Mouse (Mus musculus) CH12.LX (cell line): Measurements from ENCODE around the gene Fxyd2. TPM values are rescaled to one million over a fixed set of nuclear protein-coding genes. Genes with fewer than 3 reads are reported as not detected.

ENCODE experiments used
- DNase-seq: peaks from one replicate; pipeline ENCODE4 v3.0.0-alpha.2; 2013; ENCODE audit errors: extremely low read depth
- H3K27ac ChIP-seq: 2 replicates; pipeline ENCODE4 v1.5.1; 2012; ENCODE audit warnings: low read depth, mild to moderate bottlenecking, control low read depth, moderate library complexity; ENCODE audit not compliant: insufficient read depth
- H3K27me3 ChIP-seq: replicated peaks from 2 replicates; pipeline ENCODE3; 2012; ENCODE audit warnings: inconsistent platforms
- H3K36me3 ChIP-seq, 2 experiments: replicated peaks in 1 of 2; 2 replicates each; pipeline versions ENCODE3 to v1.6.1; 2012; ENCODE audit warnings: inconsistent platforms in 1 of 2, low read length in 1 of 2, mild to moderate bottlenecking in 1 of 2, mixed read lengths in 1 of 2, moderate library complexity in 1 of 2; ENCODE audit not compliant: control insufficient read depth in 1 of 2, insufficient read depth in 1 of 2
- H3K4me1 ChIP-seq, 2 experiments: 2 replicates each; pipeline ENCODE4 v1.6.1; 2012; ENCODE audit warnings: inconsistent platforms in 1 of 2, moderate library complexity in 1 of 2; ENCODE audit not compliant: insufficient read depth in 2 of 2, control insufficient read depth in 1 of 2
- H3K4me2 ChIP-seq: 2 replicates; pipeline ENCODE4 v1.6.1; 2012; ENCODE audit warnings: low read depth, mild to moderate bottlenecking, control low read depth; ENCODE audit not compliant: poor library complexity, insufficient read depth, severe bottlenecking
- H3K4me3 ChIP-seq, 3 experiments: fragments of 150-350 bp in 1 of 3; sonication (generic) in 1 of 3; replicated peaks in 1 of 3; 2 replicates each; pipeline versions ENCODE3 to v1.5.1; 2011 to 2012; ENCODE audit warnings: low read depth in 2 of 3, low read length in 2 of 3, mild to moderate bottlenecking in 2 of 3, moderate library complexity in 2 of 3, control low read depth in 1 of 3, improper control_type of control experiment in 1 of 3, inconsistent platforms in 1 of 3, mixed read lengths in 1 of 3; ENCODE audit not compliant: poor library complexity in 1 of 3
- H3K79me2 ChIP-seq: replicated peaks from 2 replicates; pipeline ENCODE4 v1.6.1; 2012; ENCODE audit warnings: mild to moderate bottlenecking, moderate library complexity; ENCODE audit not compliant: control insufficient read depth, poor library complexity, insufficient read depth, severe bottlenecking; ENCODE audit errors: extremely low read depth
- H3K9ac ChIP-seq: 2 replicates; pipeline ENCODE4 v1.6.1; 2012; ENCODE audit warnings: low read depth, mild to moderate bottlenecking, control low read depth, moderate library complexity; ENCODE audit not compliant: insufficient read depth
- H3K9me3 ChIP-seq: replicated peaks from 2 replicates; pipeline ENCODE3; 2012; ENCODE audit warnings: low read length, inconsistent platforms, mixed read lengths
- BHLHE40 ChIP-seq: IDR thresholded peaks from 2 replicates; pipeline ENCODE4 v1.6.1; 2011; ENCODE audit warnings: mild to moderate bottlenecking, low read depth, low read length, improper control_type of control experiment
- CHD1 ChIP-seq: IDR thresholded peaks from 2 replicates; pipeline ENCODE4 v1.6.1; 2012; ENCODE audit warnings: low read depth, low read length, improper control_type of control experiment, inconsistent platforms
- CHD2 ChIP-seq: IDR thresholded peaks from 2 replicates; pipeline ENCODE4 v1.6.1; 2011; ENCODE audit warnings: low read length, improper control_type of control experiment
- CTCF ChIP-seq, 2 experiments: IDR thresholded peaks in 1 of 2; conservative IDR thresholded peaks in 1 of 2; 2 replicates each; pipeline ENCODE4 v1.5.1; 2011 to 2012; ENCODE audit warnings: low read depth in 2 of 2, low read length in 2 of 2, improper control_type of control experiment in 1 of 2, inconsistent platforms in 1 of 2, mild to moderate bottlenecking in 1 of 2, moderate library complexity in 1 of 2
- E2F4 ChIP-seq: IDR thresholded peaks from 2 replicates; pipeline ENCODE4 v1.6.1; 2011; ENCODE audit warnings: low read depth, low read length, improper control_type of control experiment; ENCODE audit not compliant: insufficient replicate concordance
- ELF1 ChIP-seq: IDR thresholded peaks from 2 replicates; pipeline ENCODE4 v1.6.1; 2014; ENCODE audit warnings: low read depth, mild to moderate bottlenecking, inconsistent platforms, low read length, improper control_type of control experiment
- EP300 ChIP-seq: IDR thresholded peaks from 2 replicates; pipeline ENCODE4 v1.6.1; 2011; ENCODE audit warnings: low read length, improper control_type of control experiment
- GABPA ChIP-seq: IDR thresholded peaks from 2 replicates; pipeline ENCODE4 v1.6.1; 2012; ENCODE audit warnings: low read depth, low read length, improper control_type of control experiment, inconsistent platforms; ENCODE audit not compliant: insufficient replicate concordance
- HCFC1 ChIP-seq: IDR thresholded peaks from 2 replicates; pipeline ENCODE4 v1.6.1; 2012; ENCODE audit warnings: low read depth, mild to moderate bottlenecking, inconsistent platforms, low read length, improper control_type of control experiment
- JUND ChIP-seq: conservative IDR thresholded peaks from 2 replicates; pipeline ENCODE4 v1.6.1; 2011; ENCODE audit warnings: low read depth, low read length, improper control_type of control experiment
- KAT2A ChIP-seq: IDR thresholded peaks from 2 replicates; pipeline ENCODE4 v1.6.1; 2012; ENCODE audit warnings: low read length, improper control_type of control experiment, inconsistent platforms; ENCODE audit not compliant: insufficient replicate concordance
- MAX ChIP-seq: IDR thresholded peaks from 2 replicates; pipeline ENCODE4 v1.6.1; 2011; ENCODE audit warnings: low read length, improper control_type of control experiment
- MYC ChIP-seq: IDR thresholded peaks from 2 replicates; pipeline ENCODE4 v1.6.1; 2011; ENCODE audit warnings: low read depth, mild to moderate bottlenecking, improper control_type of control experiment, low read length
- NELFE ChIP-seq: IDR thresholded peaks from 2 replicates; pipeline ENCODE4 v1.6.1; 2011; ENCODE audit warnings: low read depth, low read length, improper control_type of control experiment
- PAX5 ChIP-seq: IDR thresholded peaks from 2 replicates; pipeline ENCODE4 v1.6.1; 2012; ENCODE audit warnings: low read length, inconsistent platforms, mixed read lengths
- SIN3A ChIP-seq: IDR thresholded peaks from 2 replicates; pipeline ENCODE4 v1.6.1; 2012; ENCODE audit warnings: low read length, improper control_type of control experiment, inconsistent platforms
- SMC3 ChIP-seq: IDR thresholded peaks from 2 replicates; pipeline ENCODE4 v1.6.1; 2011; ENCODE audit warnings: low read depth, low read length, improper control_type of control experiment
- TCF12 ChIP-seq: IDR thresholded peaks from 2 replicates; pipeline ENCODE4 v1.6.1; 2014; ENCODE audit warnings: low read depth, mild to moderate bottlenecking, inconsistent platforms, low read length, improper control_type of control experiment
- ZC3H11A ChIP-seq: IDR thresholded peaks from 2 replicates; pipeline ENCODE4 v1.6.1; 2012; ENCODE audit warnings: low read depth, mild to moderate bottlenecking, inconsistent platforms, low read length, improper control_type of control experiment
- ZKSCAN1 ChIP-seq: IDR thresholded peaks from 2 replicates; pipeline ENCODE4 v1.6.1; 2012; ENCODE audit warnings: low read depth, inconsistent platforms, low read length, improper control_type of control experiment, borderline replicate concordance
- ZMIZ1 ChIP-seq: IDR thresholded peaks from 2 replicates; pipeline ENCODE4 v1.6.1; 2012; ENCODE audit warnings: low read depth, mild to moderate bottlenecking, inconsistent platforms, low read length, improper control_type of control experiment
- ZNF384 ChIP-seq: IDR thresholded peaks from 2 replicates; pipeline ENCODE4 v1.6.1; 2012; ENCODE audit warnings: low read depth, low read length, improper control_type of control experiment, inconsistent platforms
- dilution Hi-C: fragments of 300-500 bp; cut with MboI; formaldehyde crosslinking; loops from 2 replicates; pipeline ENCODE4 v1.14.3; 2020; ENCODE audit warnings: low sequenced_read_pairs; ENCODE audit not compliant: extremely low pct_unique_long_range_greater_than_20kb, extremely low pct_ligation_motif_present
- in situ Hi-C: fragments of 300-500 bp; cut with MboI; formaldehyde crosslinking; loops from 3 replicates; pipeline ENCODE4 v1.14.3; 2019; ENCODE audit warnings: low sequenced_read_pairs, low pct_ligation_motif_present, low pct_unique_long_range_greater_than_20kb, mixed read lengths
- polyA plus RNA-seq: library from polyadenylated mRNA; unstranded; fragments of >175 nt; gene quantifications from 2 replicates; pipeline ENCODE4 v1.2.1, GENCODE M21; 2012; ENCODE audit warnings: low read depth; ENCODE audit not compliant: insufficient read length
- total RNA-seq, 2 experiments: library from RNA; depleted of rRNA; stranded (reverse); fragments of 300-350 nt in 1 of 2; fragments of >200 nt in 1 of 2; gene quantifications; 2 replicates each; pipeline ENCODE4 v1.2.3; 2012 to 2014

Fxyd2 gene
- total and polyA plus RNA-seq, 3 experiments = not detected

GRCm38 (mm10) chr9:45367716-45368115 is 31.8 kb upstream of the Fxyd2 start:
- dilution Hi-C loops = no loop called here
- TF ChIP-seq E2F4 (no peak), GABPA (no peak), ZNF384 (no peak), PAX5 (no peak), ZKSCAN1 (no peak), TCF12 (no peak), KAT2A (no peak), SMC3 (no peak), HCFC1 (no peak), MYC (no peak), ZMIZ1 (no peak), CHD2 (no peak), CTCF (conservative IDR thresholded peaks at IDR 0.05 in 1 of 2, IDR thresholded peaks at IDR 0.05 in 1 of 2; ENCODE audit: low read depth in 2 of 2, low read length in 2 of 2) (no peak), MAX (no peak), CHD1 (no peak), EP300 (no peak), ZC3H11A (no peak), SIN3A (no peak), BHLHE40 (no peak)
- H3K4me1 ChIP-seq = no peaks in the 10 kb centered on the region

GRCm38 (mm10) chr9:45368341-45368901 is 31.0 kb upstream of the Fxyd2 start:
- Histone ChIP-seq H3K27me3 (peaks cover 77% of the 10 kb centered on the region), H3K4me2 (no peak overlapping the region), H3K79me2 (no peaks in the 10 kb centered on the region), H3K27ac (no peak overlapping the region), H3K4me1 (no peaks in the 10 kb centered on the region), H3K36me3 (no peaks in the 10 kb centered on the region), H3K9ac (no peak overlapping the region), H3K4me3 (no peak overlapping the region), H3K9me3 (peaks cover 4% of the 10 kb centered on the region)
- in situ Hi-C loops = no loop called here
- dilution Hi-C loops = no loop called here
- TF ChIP-seq JUND (no peak), NELFE (no peak), ELF1 (no peak), GABPA (no peak), EP300 (no peak)
- TF ChIP-seq, all 38 proteins: peak for 0
- DNase-seq = no peak

More at GRCm38 (mm10) chr9:45367716-45368115, 31.8 kb upstream of the Fxyd2 start:
- no peak for DNase-seq
- H3K27me3 ChIP-seq = peaks cover 78% of the 10 kb centered on the region
- H3K9me3 ChIP-seq = peaks cover 4% of the 10 kb centered on the region
- H3K9ac ChIP-seq = no peak overlapping the region
- in situ Hi-C loops = no loop called here
- H3K79me2 ChIP-seq = no peaks in the 10 kb centered on the region
- H3K4me2 ChIP-seq = no peak overlapping the region
- H3K27ac ChIP-seq = no peak overlapping the region
- no peak overlapping the region for H3K4me3 ChIP-seq
- H3K36me3 ChIP-seq = no peaks in the 10 kb centered on the region
